Mouse (Mus musculus) hindbrain, embryonic 16.5 days (tissue): ENCODE results near the gene Grip2. TPM values are rescaled to one million over a fixed set of nuclear protein-coding genes. Genes with fewer than 3 reads are reported as not detected.
A peak's percentile ranks its signal among the peaks of the same experiment; 100 is the strongest.

Experiments
- ATAC-seq: fragments of 200-750 bp; cut with Nextera tagmentation; 2 replicates; pipeline ENCODE4 v1.8.0; 2017; ENCODE audit warnings: moderate TSS enrichment, moderate library complexity
- H3K27ac ChIP-seq: fragments of 300-500 bp; sonication (generic); 2 replicates; pipeline ENCODE4 v1.5.1; 2014; ENCODE audit warnings: low read depth, mild to moderate bottlenecking, control low read depth, low read length, moderate library complexity
- H3K27me3 ChIP-seq: fragments of 300-500 bp; sonication (generic); replicated peaks from 2 replicates; pipeline ENCODE4 v1.6.1; 2014; ENCODE audit warnings: low read length; ENCODE audit not compliant: control insufficient read depth, insufficient read depth
- H3K36me3 ChIP-seq: fragments of 300-500 bp; sonication (generic); 2 replicates; pipeline ENCODE4 v1.6.1; 2014; ENCODE audit warnings: mild to moderate bottlenecking, low read length, moderate library complexity, mixed read lengths; ENCODE audit not compliant: control insufficient read depth, insufficient read depth
- H3K4me1 ChIP-seq: fragments of 300-500 bp; sonication (generic); 2 replicates; pipeline ENCODE4 v1.6.1; 2014; ENCODE audit warnings: low read depth, low read length; ENCODE audit not compliant: control insufficient read depth, insufficient read depth
- H3K4me2 ChIP-seq: fragments of 300-500 bp; sonication (generic); 2 replicates; pipeline ENCODE4 v1.6.1; 2014; ENCODE audit warnings: mild to moderate bottlenecking, low read length, control low read depth, moderate library complexity
- H3K4me3 ChIP-seq: fragments of 300-500 bp; sonication (generic); 2 replicates; pipeline ENCODE4 v1.5.1; 2014; ENCODE audit warnings: mild to moderate bottlenecking, low read length, control low read depth, moderate library complexity
- H3K9ac ChIP-seq: fragments of 300-500 bp; sonication (generic); 2 replicates; pipeline ENCODE4 v1.6.1; 2014; ENCODE audit warnings: low read depth, mild to moderate bottlenecking, control low read depth, low read length, moderate library complexity
- H3K9me3 ChIP-seq: fragments of 300-500 bp; sonication (generic); 2 replicates; pipeline ENCODE4 v1.6.1; 2014; ENCODE audit warnings: mild to moderate bottlenecking, low read length, moderate library complexity; ENCODE audit not compliant: control insufficient read depth
- WGBS: fragments of 180-500 bp; shearing (Covaris S2); extraction: QIAGEN DNeasy Blood & Tissue Kit; methylation state at CpG from one replicate; pipeline ENCODE4 v1.1.7; 2014; 5-methylcytosine and 5-hydroxymethylcytosine counted together
- polyA plus RNA-seq: library from polyadenylated mRNA; unstranded; fragments of >200 nt; fragmentation: Nextera tagmentation; extraction: Ambion mirVana; gene quantifications from 2 replicates; pipeline ENCODE4 v1.2.1, GENCODE M21; 2015

Grip2 gene
- polyA plus RNA-seq, 1 experiment from 2014 or later = 6.3 TPM

- Histone ChIP-seq H3K4me2 (no peak overlapping the region), H3K36me3 (peaks cover 37% of the 10 kb centered on the region), H3K27me3 (no peaks in the 10 kb centered on the region), H3K27ac (no peak overlapping the region), H3K9ac (no peak overlapping the region), H3K9me3 (no peaks in the 10 kb centered on the region), H3K4me3 (no peak overlapping the region), H3K4me1 (no peaks in the 10 kb centered on the region)
- WGBS = 79% methylated on average over 3 of the region's 3 CpGs
- no peak for ATAC-seq
Measured at GRCm38 (mm10) chr6:91745246-91745645, 81.8 kb downstream of the Grip2 start.

GRCm38 (mm10) chr6:91743886-91744285 lies 83.2 kb downstream of the Grip2 start:
- H3K4me2 ChIP-seq = no peak overlapping the region
- no peak overlapping the region for H3K4me3 ChIP-seq
- ATAC-seq = no peak
- H3K27ac ChIP-seq = no peak overlapping the region
- H3K36me3 ChIP-seq = peaks cover 35% of the 10 kb centered on the region
- H3K9ac ChIP-seq = no peak overlapping the region
- 68% methylated on average over 4 of the region's 4 CpGs for WGBS
- no peaks in the 10 kb centered on the region for H3K9me3 ChIP-seq
- no peaks in the 10 kb centered on the region for H3K4me1 ChIP-seq
- no peaks in the 10 kb centered on the region for H3K27me3 ChIP-seq

GRCm38 (mm10) chr6:91742995-91743394 lies 84.1 kb downstream of the Grip2 start:
- Histone ChIP-seq H3K27me3 (no peaks in the 10 kb centered on the region), H3K9ac (no peak overlapping the region), H3K9me3 (no peaks in the 10 kb centered on the region), H3K36me3 (peaks cover 30% of the 10 kb centered on the region), H3K4me1 (no peaks in the 10 kb centered on the region), H3K27ac (no peak overlapping the region), H3K4me2 (no peak overlapping the region), H3K4me3 (no peak overlapping the region)
- ATAC-seq = no peak
- WGBS = 76% methylated on average over 8 of the region's 8 CpGs

- ATAC-seq = no peak
- H3K4me2 ChIP-seq = no peak overlapping the region
- H3K27ac ChIP-seq = no peak overlapping the region
- no peak overlapping the region for H3K4me3 ChIP-seq
- 77% methylated on average over 3 of the region's 3 CpGs for WGBS
- H3K36me3 ChIP-seq = peaks cover 29% of the 10 kb centered on the region
- no peak overlapping the region for H3K9ac ChIP-seq
- H3K27me3 ChIP-seq = no peaks in the 10 kb centered on the region
- H3K4me1 ChIP-seq = no peaks in the 10 kb centered on the region
- H3K9me3 ChIP-seq = no peaks in the 10 kb centered on the region
Measured at GRCm38 (mm10) chr6:91742466-91742865, 84.6 kb downstream of the Grip2 start.

- WGBS = 65% methylated on average over 11 of the region's 11 CpGs
- no peak overlapping the region for H3K27ac ChIP-seq
- H3K9me3 ChIP-seq = no peaks in the 10 kb centered on the region
Measured at GRCm38 (mm10) chr6:91741046-91741445, 86.0 kb downstream of the Grip2 start.

GRCm38 (mm10) chr6:91738058-91738457 lies 89.0 kb downstream of the Grip2 start:
- H3K27ac ChIP-seq = no peak overlapping the region
- no peak overlapping the region for H3K9ac ChIP-seq
- no peak overlapping the region for H3K4me2 ChIP-seq
- H3K36me3 ChIP-seq = peaks cover 32% of the 10 kb centered on the region
- no peak overlapping the region for H3K4me3 ChIP-seq
- ATAC-seq = no peak
- 36% methylated on average over 5 of the region's 5 CpGs for WGBS
- no peaks in the 10 kb centered on the region for H3K27me3 ChIP-seq
- H3K9me3 ChIP-seq = no peaks in the 10 kb centered on the region
- no peaks in the 10 kb centered on the region for H3K4me1 ChIP-seq

More at GRCm38 (mm10) chr6:91741046-91741445, 86.0 kb downstream of the Grip2 start:
- H3K36me3 ChIP-seq = peaks cover 32% of the 10 kb centered on the region
- no peak overlapping the region for H3K9ac ChIP-seq
- H3K4me1 ChIP-seq = no peaks in the 10 kb centered on the region
- H3K4me3 ChIP-seq = no peak overlapping the region
- H3K27me3 ChIP-seq = no peaks in the 10 kb centered on the region
- peak; percentile 48; the same call in 1 of the 2 replicates for ATAC-seq
- no peak overlapping the region for H3K4me2 ChIP-seq

- Histone ChIP-seq H3K27me3 (no peaks in the 10 kb centered on the region), H3K4me2 (no peak overlapping the region), H3K9me3 (no peaks in the 10 kb centered on the region), H3K4me3 (no peak overlapping the region), H3K9ac (no peak overlapping the region), H3K27ac (no peak overlapping the region), H3K4me1 (no peaks in the 10 kb centered on the region), H3K36me3 (peaks cover 32% of the 10 kb centered on the region)
- no peak for ATAC-seq
- WGBS = 84% methylated on average over 7 of the region's 7 CpGs
Measured at GRCm38 (mm10) chr6:91737451-91737850, 89.6 kb downstream of the Grip2 start.

GRCm38 (mm10) chr6:91736471-91736870 lies 90.6 kb downstream of the Grip2 start:
- Histone ChIP-seq H3K9me3 (no peaks in the 10 kb centered on the region), H3K27ac (no peak overlapping the region), H3K4me2 (no peak overlapping the region), H3K4me1 (no peaks in the 10 kb centered on the region; the same call in 1 of the 2 replicates), H3K4me3 (no peak overlapping the region), H3K27me3 (no peaks in the 10 kb centered on the region), H3K36me3 (peaks cover 28% of the 10 kb centered on the region), H3K9ac (no peak overlapping the region)
- peak; percentile 54 for ATAC-seq
- 50% methylated on average over 5 of the region's 5 CpGs for WGBS

GRCm38 (mm10) chr6:91732138-91732537 lies 94.9 kb downstream of the Grip2 start:
- Histone ChIP-seq H3K9me3 (no peaks in the 10 kb centered on the region), H3K9ac (no peak overlapping the region), H3K27me3 (no peaks in the 10 kb centered on the region), H3K4me2 (no peak overlapping the region), H3K4me1 (peaks cover 18% of the 10 kb centered on the region), H3K4me3 (no peak overlapping the region), H3K36me3 (peaks cover 13% of the 10 kb centered on the region), H3K27ac (no peak overlapping the region)
- 25% methylated on average over 11 of the region's 11 CpGs for WGBS
- peak; percentile 65 for ATAC-seq

- peaks cover 18% of the 10 kb centered on the region for H3K4me1 ChIP-seq
- no peaks in the 10 kb centered on the region for H3K9me3 ChIP-seq
- no peak overlapping the region for H3K4me2 ChIP-seq
- peak overlapping the region; percentile 58 for H3K27ac ChIP-seq
- no peak overlapping the region for H3K4me3 ChIP-seq
- H3K36me3 ChIP-seq = peaks cover 13% of the 10 kb centered on the region
- ATAC-seq = peak; percentile 71
- H3K27me3 ChIP-seq = no peaks in the 10 kb centered on the region
- H3K9ac ChIP-seq = no peak overlapping the region; the same call in 1 of the 2 replicates
- 2% methylated on average over 12 of the region's 12 CpGs for WGBS
Measured at GRCm38 (mm10) chr6:91729677-91730127, 97.3 kb downstream of the Grip2 start.
